Mouse (Mus musculus) heart, adult 2 months (tissue): ENCODE measurements around the gene Wdr81. TPM values are rescaled to one million over a fixed set of nuclear protein-coding genes. Genes with fewer than 3 reads are reported as not detected.
A peak's percentile ranks its signal among the peaks of the same experiment; 100 is the strongest.

Experiments used
- DNase-seq, 2 experiments: peaks; one replicate each; pipeline ENCODE4 v3.0.0; 2021
- H3K27ac ChIP-seq: fragments of 200-600 bp; 2 replicates; pipeline ENCODE4 v1.8.1; 2022
- H3K27me3 ChIP-seq: fragments of 200-500 bp; 2 replicates; pipeline ENCODE4 v1.6.1; 2012; ENCODE audit warnings: mild to moderate bottlenecking, low read length, inconsistent platforms, mixed read lengths; ENCODE audit not compliant: control insufficient read depth, insufficient read depth
- H3K36me3 ChIP-seq: fragments of 200-500 bp; 2 replicates; pipeline ENCODE4 v1.6.1; 2012; ENCODE audit warnings: low read length, inconsistent platforms; ENCODE audit not compliant: control insufficient read depth, insufficient read depth
- H3K4me1 ChIP-seq: fragments of 200-500 bp; 2 replicates; pipeline ENCODE4 v1.6.1; 2011; ENCODE audit warnings: low read length; ENCODE audit not compliant: control insufficient read depth, insufficient read depth
- H3K4me3 ChIP-seq: fragments of 200-600 bp; 2 replicates; pipeline ENCODE4 v1.8.1; 2022
- H3K79me2 ChIP-seq: fragments of 200-500 bp; replicated peaks from 2 replicates; pipeline ENCODE4 v1.6.1; 2012; ENCODE audit warnings: mild to moderate bottlenecking, inconsistent platforms, low read length, moderate library complexity, mixed read lengths; ENCODE audit not compliant: control insufficient read depth, insufficient read depth
- H3K9ac ChIP-seq: fragments of 200-500 bp; 2 replicates; pipeline ENCODE4 v1.6.1; 2012; ENCODE audit warnings: low read depth, mild to moderate bottlenecking, control low read depth, inconsistent platforms, low read length, mixed read lengths
- CTCF ChIP-seq: fragments of 200-600 bp; IDR thresholded peaks from 2 replicates; pipeline ENCODE4 v1.8.1; 2022; ENCODE audit warnings: antibody characterized with exemption, mild to moderate bottlenecking, moderate library complexity
- EP300 ChIP-seq: fragments of 200-500 bp; IDR thresholded peaks from 2 replicates; pipeline ENCODE4 v1.6.1; 2011; ENCODE audit warnings: low read depth, low read length, control low read depth; ENCODE audit not compliant: insufficient read depth
- POLR2A ChIP-seq: fragments of 200-500 bp; IDR thresholded peaks from 2 replicates; pipeline ENCODE4 v1.6.1; 2011; ENCODE audit warnings: mild to moderate bottlenecking, low read depth, low read length, control low read depth; ENCODE audit not compliant: insufficient read depth
- WGBS: fragments of 180-500 bp; shearing (Covaris S2); methylation state at CpG from one replicate; pipeline ENCODE4 v1.1.7; 2018; 5-methylcytosine and 5-hydroxymethylcytosine counted together
- intact Hi-C: fragments of 180-260 bp; cut with DNase I; formaldehyde crosslinking; loops from one replicate; pipeline ENCODE4 v1.15.1; 2025
- polyA plus RNA-seq: library from polyadenylated mRNA; depleted of rRNA; stranded (reverse); fragments of >200 nt; gene quantifications from 2 replicates; pipeline ENCODE4 v1.2.3, GENCODE M21; 2012
- total RNA-seq, 2 experiments: library from RNA; stranded (reverse); gene quantifications; 2 replicates each; pipeline ENCODE4 v1.2.3; 2021

Wdr81 gene
- total and polyA plus RNA-seq, 3 experiments: 7.0 to 9.6 (median 8.3) TPM

GRCm38 (mm10) chr11:75462253-75462783 lies 7.8 kb upstream of the Wdr81 start:
- Histone ChIP-seq H3K4me3 (peak overlapping the region; percentile 84), H3K36me3 (peaks cover 28% of the 10 kb centered on the region), H3K9ac (peak overlapping the region; percentile 82), H3K27me3 (no peaks in the 10 kb centered on the region), H3K27ac (peak overlapping the region; percentile 97), H3K4me1 (peaks cover 20% of the 10 kb centered on the region), H3K79me2 (no peaks in the 10 kb centered on the region)
- peak; percentile 89 to 93 for DNase-seq
- 3% methylated on average over 16 of the region's 16 CpGs for WGBS
- TF ChIP-seq CTCF: no peak
- no peak for TF ChIP-seq POLR2A
- TF ChIP-seq EP300: no peak
- intact Hi-C loops: loop anchor here (5.0 kb wide), 2 partner anchors 110 to 630 kb away; partner anchors contain the start of gene Mnt

- WGBS: under 1% methylated on average over 30 of the region's 30 CpGs
- H3K79me2 ChIP-seq: no peaks in the 10 kb centered on the region
- TF ChIP-seq EP300 (peak; percentile 20; the same call in 1 of the 2 replicates), CTCF (no peak)
- no peaks in the 10 kb centered on the region for H3K27me3 ChIP-seq
- DNase-seq: no peak
- peak overlapping the region; percentile 82 for H3K9ac ChIP-seq
- H3K36me3 ChIP-seq: peaks cover 27% of the 10 kb centered on the region
- intact Hi-C loops: loop anchor here (2.0 to 5.0 kb wide), 3 partner anchors 49 to 629 kb away; partner anchors contain the start of genes Mnt and Rilp
- H3K4me1 ChIP-seq: peaks cover 20% of the 10 kb centered on the region
- peak overlapping the region; percentile 84 for H3K4me3 ChIP-seq
- peak overlapping the region; percentile 97 for H3K27ac ChIP-seq
These were observed 7.3 kb upstream of the Wdr81 start for GRCm38 (mm10) chr11:75461743-75462252.

- Histone ChIP-seq H3K4me3 (peak within 1 kb of the TSS; percentile 84), H3K4me1 (peaks cover 20% of the 10 kb centered on the region), H3K36me3 (peaks cover 26% of the 10 kb centered on the region), H3K79me2 (no peaks in the 10 kb centered on the region), H3K9ac (peak within 1 kb of the TSS; percentile 82), H3K27ac (peak within 1 kb of the TSS; percentile 97), H3K27me3 (no peaks in the 10 kb centered on the region)
- intact Hi-C loops: loop anchor here (2.0 to 5.0 kb wide), 3 partner anchors 50 to 629 kb away; partner anchors contain the start of genes Mnt and Rilp
- WGBS: under 1% methylated on average over 46 of the region's 46 CpGs
- DNase-seq: peak; percentile 97 to 100
- TF ChIP-seq CTCF: no peak
- peak; percentile 88 for TF ChIP-seq EP300
- peak; percentile 99 for TF ChIP-seq POLR2A
These were observed 6.6 kb upstream of the Wdr81 start, which contains the start of gene Tlcd2 for GRCm38 (mm10) chr11:75460844-75461742. Gene Tlcd2 (plus strand): TSS chr11:75461715.

- Histone ChIP-seq H3K79me2 (no peaks in the 10 kb centered on the region), H3K27me3 (no peaks in the 10 kb centered on the region), H3K27ac (peak overlapping the region; percentile 97), H3K9ac (peak overlapping the region; percentile 55), H3K4me3 (peak overlapping the region; percentile 60), H3K36me3 (peaks cover 18% of the 10 kb centered on the region), H3K4me1 (peaks cover 20% of the 10 kb centered on the region)
- intact Hi-C loops: loop anchor here (2.0 to 5.0 kb wide), 3 partner anchors 51 to 628 kb away; partner anchors contain the start of genes Mnt and Rilp
- TF ChIP-seq EP300: 0 out of 2 replicates have a peak, but pooled peaks have one; percentile 66
- TF ChIP-seq CTCF: no peak
- TF ChIP-seq POLR2A: peak; percentile 72
- 3% methylated on average over 19 of the region's 19 CpGs for WGBS
- DNase-seq: peak; percentile 85 to 92
These were observed 5.8 kb upstream of the Wdr81 start for GRCm38 (mm10) chr11:75460103-75460843.

GRCm38 (mm10) chr11:75459751-75460102 lies 5.2 kb upstream of the Wdr81 start:
- H3K4me1 ChIP-seq: peaks cover 22% of the 10 kb centered on the region
- H3K9ac ChIP-seq: peak overlapping the region; percentile 5; the same call in 1 of the 2 replicates
- H3K36me3 ChIP-seq: peaks cover 14% of the 10 kb centered on the region
- WGBS: 13% methylated on average over 5 of the region's 5 CpGs
- peak overlapping the region; percentile 60; the same call in 1 of the 2 replicates for H3K4me3 ChIP-seq
- no peaks in the 10 kb centered on the region for H3K79me2 ChIP-seq
- TF ChIP-seq POLR2A: no peak
- TF ChIP-seq EP300: no peak
- TF ChIP-seq CTCF: no peak
- no peaks in the 10 kb centered on the region for H3K27me3 ChIP-seq
- intact Hi-C loops: loop anchor here (2.0 to 5.0 kb wide), 3 partner anchors 51 to 627 kb away; partner anchors contain the start of genes Mnt and Rilp
- peak overlapping the region; percentile 97 for H3K27ac ChIP-seq
- no peak for DNase-seq
